Mouse (Mus musculus) limb, embryonic 13.5 days (tissue): ENCODE data around the gene Mki67. TPM values are rescaled to one million over a fixed set of nuclear protein-coding genes. Genes with fewer than 3 reads are reported as not detected.

Source experiments
- ATAC-seq: fragments of 200-750 bp; cut with Nextera tagmentation; 2 replicates; pipeline ENCODE4 v1.8.0; 2017; ENCODE audit warnings: low read depth, moderate number of reproducible peaks, moderate TSS enrichment; ENCODE audit not compliant: low FRiP score
- H3K27ac ChIP-seq: fragments of 300-500 bp; sonication (generic); 2 replicates; pipeline ENCODE4 v1.5.1; 2015; ENCODE audit warnings: inconsistent platforms, mild to moderate bottlenecking, moderate library complexity
- H3K27me3 ChIP-seq: fragments of 300-500 bp; sonication (generic); 2 replicates; pipeline ENCODE4 v1.6.1; 2015; ENCODE audit warnings: mild to moderate bottlenecking, inconsistent platforms
- H3K36me3 ChIP-seq: fragments of 300-500 bp; sonication (generic); 2 replicates; pipeline ENCODE4 v1.6.1; 2015; ENCODE audit warnings: inconsistent platforms, mild to moderate bottlenecking, moderate library complexity
- H3K4me1 ChIP-seq: fragments of 300-500 bp; sonication (generic); 2 replicates; pipeline ENCODE4 v1.6.1; 2015; ENCODE audit warnings: inconsistent platforms
- H3K4me2 ChIP-seq: fragments of 300-500 bp; sonication (generic); replicated peaks from 2 replicates; pipeline ENCODE4 v1.6.1; 2015; ENCODE audit warnings: inconsistent platforms, mild to moderate bottlenecking, moderate library complexity
- H3K4me3 ChIP-seq: fragments of 300-500 bp; sonication (generic); 2 replicates; pipeline ENCODE4 v1.5.1; 2015; ENCODE audit warnings: moderate library complexity, mild to moderate bottlenecking, inconsistent platforms
- H3K9ac ChIP-seq: fragments of 300-500 bp; sonication (generic); 2 replicates; pipeline ENCODE4 v1.6.1; 2015; ENCODE audit warnings: mild to moderate bottlenecking, inconsistent platforms
- H3K9me3 ChIP-seq: fragments of 300-500 bp; sonication (generic); 2 replicates; pipeline ENCODE4 v1.6.1; 2016; ENCODE audit warnings: inconsistent platforms
- WGBS: fragments of 180-500 bp; shearing (Covaris S2); methylation state at CpG from one replicate; pipeline ENCODE4 v1.1.7; 2015; 5-methylcytosine and 5-hydroxymethylcytosine counted together
- polyA plus RNA-seq: library from polyadenylated mRNA; unstranded; fragments of >200 nt; fragmentation: Nextera tagmentation; extraction: Ambion mirVana; gene quantifications from 2 replicates; pipeline ENCODE4 v1.2.1, GENCODE M21; 2015

Mki67 gene
- 38.5 and 39.4 TPM in 2 replicates for polyA plus RNA-seq

- Histone ChIP-seq H3K27ac (peak within 1 kb of the TSS; percentile 48), H3K9me3 (no peaks in the 10 kb centered on the region), H3K36me3 (no peaks in the 10 kb centered on the region), H3K27me3 (no peaks in the 10 kb centered on the region), H3K4me2 (peak within 1 kb of the TSS; percentile 74), H3K9ac (peak within 1 kb of the TSS; percentile 90), H3K4me3 (peak within 1 kb of the TSS; percentile 90), H3K4me1 (peaks cover 34% of the 10 kb centered on the region)
- under 1% methylated on average over 82 of the region's 82 CpGs for WGBS
- peak; percentile 67 for ATAC-seq
These were observed at the start of gene Mki67 for GRCm38 (mm10) chr7:135715642-135716444. TSS of gene Mki67 (minus strand) at chr7:135716361.

GRCm38 (mm10) chr7:135763311-135763710, 47.1 kb upstream of the Mki67 start:
- no peak overlapping the region for H3K4me3 ChIP-seq
- no peak overlapping the region for H3K9ac ChIP-seq
- no peak for ATAC-seq
- no peaks in the 10 kb centered on the region for H3K27me3 ChIP-seq
- H3K9me3 ChIP-seq: no peaks in the 10 kb centered on the region
- peaks cover 8% of the 10 kb centered on the region; the same call in 1 of the 2 replicates for H3K4me1 ChIP-seq
- WGBS: 42% methylated on average over 2 of the region's 2 CpGs
- no peak overlapping the region for H3K4me2 ChIP-seq
- no peaks in the 10 kb centered on the region for H3K36me3 ChIP-seq
- no peak overlapping the region for H3K27ac ChIP-seq

GRCm38 (mm10) chr7:135758754-135759510, 42.8 kb upstream of the Mki67 start:
- Histone ChIP-seq H3K36me3 (no peaks in the 10 kb centered on the region), H3K27ac (no peak overlapping the region), H3K4me1 (no peaks in the 10 kb centered on the region), H3K9me3 (no peaks in the 10 kb centered on the region), H3K9ac (no peak overlapping the region), H3K4me3 (no peak overlapping the region), H3K4me2 (no peak overlapping the region), H3K27me3 (no peaks in the 10 kb centered on the region)
- no peak for ATAC-seq
- WGBS: 92% methylated on average over 12 of the region's 12 CpGs

GRCm38 (mm10) chr7:135758171-135758570, 42.0 kb upstream of the Mki67 start:
- Histone ChIP-seq H3K9ac (no peak overlapping the region), H3K4me3 (no peak overlapping the region), H3K4me2 (no peak overlapping the region), H3K4me1 (no peaks in the 10 kb centered on the region), H3K27me3 (no peaks in the 10 kb centered on the region), H3K27ac (no peak overlapping the region), H3K9me3 (no peaks in the 10 kb centered on the region), H3K36me3 (no peaks in the 10 kb centered on the region)
- 67% methylated on average over 4 of the region's 4 CpGs for WGBS
- no peak for ATAC-seq

- no peak for ATAC-seq
- Histone ChIP-seq H3K9ac (no peak overlapping the region), H3K9me3 (no peaks in the 10 kb centered on the region), H3K4me3 (no peak overlapping the region), H3K27me3 (no peaks in the 10 kb centered on the region), H3K27ac (no peak overlapping the region), H3K4me1 (no peaks in the 10 kb centered on the region), H3K4me2 (no peak overlapping the region), H3K36me3 (no peaks in the 10 kb centered on the region)
- WGBS: 84% methylated on average over 6 of the region's 6 CpGs
These were observed 40.9 kb upstream of the Mki67 start for GRCm38 (mm10) chr7:135756984-135757586.

GRCm38 (mm10) chr7:135748986-135749385, 32.8 kb upstream of the Mki67 start:
- 35% methylated on average over 6 of the region's 6 CpGs for WGBS
- peak; percentile 51; the same call in 1 of the 2 replicates for ATAC-seq
- Histone ChIP-seq H3K27ac (no peak overlapping the region), H3K4me3 (no peak overlapping the region), H3K4me2 (no peak overlapping the region), H3K27me3 (no peaks in the 10 kb centered on the region), H3K4me1 (peaks cover 15% of the 10 kb centered on the region), H3K36me3 (no peaks in the 10 kb centered on the region), H3K9ac (no peak overlapping the region), H3K9me3 (no peaks in the 10 kb centered on the region)

- WGBS: 35% methylated on average over 2 of the region's 2 CpGs
- no peak for ATAC-seq
- H3K4me1 ChIP-seq: peaks cover 15% of the 10 kb centered on the region
These were observed 30.9 kb upstream of the Mki67 start for GRCm38 (mm10) chr7:135747072-135747471.

GRCm38 (mm10) chr7:135746528-135746927, 30.4 kb upstream of the Mki67 start:
- peaks cover 11% of the 10 kb centered on the region for H3K9me3 ChIP-seq
- H3K4me1 ChIP-seq: peaks cover 15% of the 10 kb centered on the region
- no peak overlapping the region for H3K9ac ChIP-seq
- H3K27ac ChIP-seq: no peak overlapping the region
- H3K27me3 ChIP-seq: no peaks in the 10 kb centered on the region
- WGBS: 55% methylated on average over 6 of the region's 6 CpGs
- ATAC-seq: no peak
- no peak overlapping the region for H3K4me2 ChIP-seq
- H3K4me3 ChIP-seq: no peak overlapping the region
- H3K36me3 ChIP-seq: no peaks in the 10 kb centered on the region

More at GRCm38 (mm10) chr7:135747072-135747471, 30.9 kb upstream of the Mki67 start:
- Histone ChIP-seq H3K4me3 (no peak overlapping the region), H3K27ac (no peak overlapping the region), H3K4me2 (no peak overlapping the region), H3K9ac (no peak overlapping the region), H3K27me3 (no peaks in the 10 kb centered on the region), H3K9me3 (peaks cover 6% of the 10 kb centered on the region), H3K36me3 (no peaks in the 10 kb centered on the region)

- ATAC-seq: no peak
- Histone ChIP-seq H3K4me2 (no peak overlapping the region), H3K9me3 (peaks cover 11% of the 10 kb centered on the region), H3K36me3 (no peaks in the 10 kb centered on the region), H3K27ac (no peak overlapping the region), H3K4me3 (no peak overlapping the region), H3K27me3 (no peaks in the 10 kb centered on the region), H3K4me1 (peaks cover 15% of the 10 kb centered on the region), H3K9ac (no peak overlapping the region)
- WGBS: 55% methylated on average over 2 of the region's 2 CpGs
These were observed 28.9 kb upstream of the Mki67 start for GRCm38 (mm10) chr7:135745091-135745490.

GRCm38 (mm10) chr7:135740453-135740852, 24.3 kb upstream of the Mki67 start:
- H3K36me3 ChIP-seq: no peaks in the 10 kb centered on the region
- H3K9ac ChIP-seq: no peak overlapping the region
- H3K4me1 ChIP-seq: peaks cover 5% of the 10 kb centered on the region
- H3K4me2 ChIP-seq: no peak overlapping the region
- no peaks in the 10 kb centered on the region for H3K27me3 ChIP-seq
- peaks cover 11% of the 10 kb centered on the region for H3K9me3 ChIP-seq
- no peak overlapping the region for H3K4me3 ChIP-seq
- 40% methylated on average over 3 of the region's 3 CpGs for WGBS
- no peak for ATAC-seq
- H3K27ac ChIP-seq: no peak overlapping the region; the same call in 1 of the 2 replicates

GRCm38 (mm10) chr7:135736581-135736886, 20.4 kb upstream of the Mki67 start:
- no peak overlapping the region for H3K4me3 ChIP-seq
- no peak overlapping the region for H3K4me2 ChIP-seq
- no peak for ATAC-seq
- no peak overlapping the region for H3K9ac ChIP-seq
- H3K36me3 ChIP-seq: no peaks in the 10 kb centered on the region
- 41% methylated on average over 3 of the region's 3 CpGs for WGBS
- no peaks in the 10 kb centered on the region; the same call in 1 of the 2 replicates for H3K9me3 ChIP-seq
- no peak overlapping the region for H3K27ac ChIP-seq
- H3K4me1 ChIP-seq: peaks cover 12% of the 10 kb centered on the region
- H3K27me3 ChIP-seq: no peaks in the 10 kb centered on the region
